Mouse (Mus musculus): ENCODE results near the gene Tbc1d2. TPM values are rescaled to one million over a fixed set of nuclear protein-coding genes. Genes with fewer than 3 reads are reported as not detected.
"Not testable (repeated sequence)": the region's sequence is repeated elsewhere in the genome, so short reads cannot be mapped to it uniquely, and the experiment has no call there.

The Tbc1d2 gene
- polyA plus RNA-seq, 1 experiment: 2.4 TPM

GRCm38 (mm10) chr4:46661433-46661832, 11.4 kb upstream of the Tbc1d2 start:
- H3K27ac ChIP-seq (replicated peaks; ENCODE audit: low read depth, low read length): no peak overlapping the region
- no peaks in the 10 kb centered on the region; the same call in 1 of the 2 replicates for H3K4me1 ChIP-seq (ENCODE audit: control insufficient read depth, insufficient read depth, insufficient read length, low read length)
- H3K4me3 ChIP-seq (ENCODE audit: insufficient read depth, low read depth, low read length): no peak overlapping the region

- Histone ChIP-seq H3K4me1 (ENCODE audit: control insufficient read depth, insufficient read depth, insufficient read length, low read length) (no peaks in the 10 kb centered on the region; the same call in 1 of the 2 replicates), H3K4me3 (ENCODE audit: insufficient read depth, low read depth, low read length) (no peak overlapping the region)
These were observed 8.9 kb upstream of the Tbc1d2 start for GRCm38 (mm10) chr4:46658946-46659345.

DNA sequence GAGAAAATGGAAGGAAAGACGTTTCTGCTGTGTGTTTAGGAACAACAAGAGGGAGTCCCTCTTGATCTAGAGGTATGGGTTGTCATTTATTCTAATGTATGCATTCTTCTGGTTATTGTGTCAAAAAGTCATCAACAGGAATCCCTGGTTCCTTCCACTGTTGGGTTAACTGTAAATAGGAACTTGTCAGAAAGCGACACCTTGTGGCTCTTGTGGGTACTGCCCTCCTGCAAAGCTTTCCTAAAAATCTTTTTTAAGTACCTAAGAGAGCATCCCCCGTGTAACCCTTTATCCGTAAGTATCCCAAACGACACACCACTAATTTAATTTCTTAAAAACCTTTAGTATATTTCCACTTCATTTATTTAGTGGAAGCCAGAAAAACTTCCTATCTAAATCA, 7.1 kb upstream of the Tbc1d2 start:
- no peak overlapping the region for H3K27ac ChIP-seq (replicated peaks; ENCODE audit: low read depth, low read length)
- no peaks in the 10 kb centered on the region for H3K4me1 ChIP-seq (ENCODE audit: control insufficient read depth, insufficient read depth, insufficient read length, low read length)
- H3K4me3 ChIP-seq (ENCODE audit: insufficient read depth, low read depth, low read length): no peak overlapping the region

More at GRCm38 (mm10) chr4:46658946-46659345, 8.9 kb upstream of the Tbc1d2 start:
- no peak overlapping the region for H3K27ac ChIP-seq (replicated peaks; ENCODE audit: low read depth, low read length)

GRCm38 (mm10) chr4:46655956-46656355, 5.9 kb upstream of the Tbc1d2 start:
- Histone ChIP-seq H3K27ac (replicated peaks; ENCODE audit: low read depth, low read length) (no peak overlapping the region), H3K4me1 (ENCODE audit: control insufficient read depth, insufficient read depth, insufficient read length, low read length) (no peaks in the 10 kb centered on the region), H3K4me3 (ENCODE audit: insufficient read depth, low read depth, low read length) (no peak overlapping the region)

DNA sequence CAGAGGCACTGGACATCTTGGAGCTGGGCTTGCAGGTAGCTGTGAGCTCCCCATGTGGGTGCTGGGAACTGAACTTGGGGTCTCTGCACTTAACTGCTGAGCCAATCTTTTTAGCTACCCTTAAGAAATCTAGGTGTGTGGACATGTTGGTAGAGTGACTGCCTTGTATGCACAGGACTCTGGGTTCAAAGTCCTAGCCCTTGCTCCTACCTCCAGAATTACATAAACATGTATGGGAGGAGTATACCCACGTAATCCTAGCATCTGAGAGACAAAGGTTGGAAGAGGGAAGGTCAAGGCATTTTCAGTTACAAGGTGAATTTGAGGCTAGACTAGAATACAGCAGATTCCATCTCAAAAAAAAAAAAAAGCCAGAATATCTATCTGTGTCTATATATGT, 5.3 kb upstream of the Tbc1d2 start:
- H3K27ac ChIP-seq (replicated peaks; ENCODE audit: low read depth, low read length): no peak overlapping the region
- no peaks in the 10 kb centered on the region for H3K4me1 ChIP-seq (ENCODE audit: control insufficient read depth, insufficient read depth, insufficient read length, low read length)

GRCm38 (mm10) chr4:46649161-46649560, 848 bp downstream of the Tbc1d2 start:
- peaks cover 16% of the 10 kb centered on the region; the same call in 1 of the 2 replicates for H3K4me1 ChIP-seq (ENCODE audit: control insufficient read depth, insufficient read depth, insufficient read length, low read length)
- peak overlapping the region; percentile 86 for H3K4me3 ChIP-seq (ENCODE audit: insufficient read depth, low read depth, low read length)
- H3K27ac ChIP-seq (replicated peaks; ENCODE audit: low read depth, low read length): 0 out of 2 replicates have a peak overlapping the region, but pooled peaks have one; percentile 28

More for the DNA sequence above, 5.3 kb upstream of the Tbc1d2 start:
- H3K4me3 ChIP-seq (ENCODE audit: insufficient read depth, low read depth, low read length): no peak overlapping the region

GRCm38 (mm10) chr4:46643676-46644112, 6.3 kb downstream of the Tbc1d2 start:
- H3K4me3 ChIP-seq (ENCODE audit: insufficient read depth, low read depth, low read length): no peak overlapping the region
- peaks cover 40% of the 10 kb centered on the region for H3K4me1 ChIP-seq (ENCODE audit: control insufficient read depth, insufficient read depth, insufficient read length, low read length)
- H3K27ac ChIP-seq (replicated peaks; ENCODE audit: low read depth, low read length): peak overlapping the region; percentile 97

- Histone ChIP-seq H3K4me1 (ENCODE audit: control insufficient read depth, insufficient read depth, insufficient read length, low read length) (peaks cover 35% of the 10 kb centered on the region), H3K27ac (replicated peaks; ENCODE audit: low read depth, low read length) (peak overlapping the region; percentile 98), H3K4me3 (ENCODE audit: insufficient read depth, low read depth, low read length) (no peak overlapping the region)
These were observed 6.9 kb downstream of the Tbc1d2 start for GRCm38 (mm10) chr4:46642924-46643675.

DNA sequence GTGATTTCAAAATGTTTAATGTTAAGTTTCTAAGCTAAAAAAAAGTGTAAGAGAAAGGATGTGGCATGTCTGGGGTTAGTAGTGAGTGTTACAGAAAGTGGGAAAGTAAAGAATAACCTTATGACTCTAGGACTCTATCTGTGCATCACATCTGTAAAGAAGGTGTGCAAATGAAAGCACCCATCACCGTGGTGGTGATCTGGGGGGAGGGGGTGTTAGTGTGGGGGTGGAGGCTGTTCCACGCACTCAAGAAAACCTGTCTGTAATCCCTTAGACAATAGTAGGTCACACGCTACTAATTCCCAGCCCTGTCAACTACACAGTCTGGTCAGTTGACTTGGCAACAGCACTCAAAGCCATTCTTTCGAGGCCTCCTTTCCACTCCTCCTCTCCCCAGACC, 8.7 kb downstream of the Tbc1d2 start:
- Histone ChIP-seq H3K27ac (replicated peaks; ENCODE audit: low read depth, low read length) (peak overlapping the region; percentile 98), H3K4me1 (ENCODE audit: control insufficient read depth, insufficient read depth, insufficient read length, low read length) (peaks cover 31% of the 10 kb centered on the region), H3K4me3 (ENCODE audit: insufficient read depth, low read depth, low read length) (no peak overlapping the region)

DNA sequence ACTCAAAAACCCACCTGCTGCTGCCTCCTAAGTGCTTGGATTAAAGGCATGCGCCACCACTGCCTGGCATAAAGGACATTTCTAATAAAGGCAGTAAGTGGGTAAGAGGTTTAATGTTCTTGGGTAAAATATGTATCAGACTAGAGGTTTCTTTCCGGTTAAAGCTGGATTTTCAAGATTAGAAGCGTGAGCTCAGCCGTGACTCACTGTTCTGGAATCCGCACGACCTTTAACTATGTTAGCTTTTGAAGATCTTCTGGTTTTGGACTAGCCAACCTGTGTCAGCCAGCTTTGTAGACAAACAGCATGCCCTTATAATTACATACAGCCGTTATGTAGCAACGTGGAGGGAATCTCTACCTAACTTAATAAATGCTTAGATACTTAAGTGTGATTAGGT, 10.1 kb downstream of the Tbc1d2 start:
- Histone ChIP-seq H3K4me3 (ENCODE audit: insufficient read depth, low read depth, low read length) (no peak overlapping the region), H3K4me1 (ENCODE audit: control insufficient read depth, insufficient read depth, insufficient read length, low read length) (peaks cover 31% of the 10 kb centered on the region), H3K27ac (replicated peaks; ENCODE audit: low read depth, low read length) (peak overlapping the region; percentile 45)

DNA sequence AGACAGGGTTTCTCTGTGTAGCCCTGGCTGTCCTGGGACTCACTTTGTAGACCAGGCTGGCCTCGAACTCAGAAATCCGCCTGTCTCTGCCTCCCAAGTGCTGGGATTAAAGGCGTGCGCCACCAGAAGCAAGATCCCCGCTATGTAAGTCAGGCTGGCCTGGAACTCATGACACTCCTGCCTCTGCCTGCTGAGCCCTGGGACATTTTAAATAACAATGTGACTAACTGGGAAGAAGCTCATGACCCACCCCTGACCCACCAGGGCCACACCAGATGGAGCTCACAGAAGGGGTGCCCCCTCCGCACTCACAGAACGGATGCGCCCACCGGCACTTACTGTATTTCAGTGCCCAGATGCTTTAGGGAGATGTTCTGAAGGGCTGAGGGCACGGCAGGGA, 12.8 kb downstream of the Tbc1d2 start:
- not testable (repeated sequence) for H3K4me3 ChIP-seq (ENCODE audit: insufficient read depth, low read depth, low read length)
- peaks cover 14% of the 10 kb centered on the region for H3K4me1 ChIP-seq (ENCODE audit: control insufficient read depth, insufficient read depth, insufficient read length, low read length)

GRCm38 (mm10) chr4:46635702-46636430, 14.1 kb downstream of the Tbc1d2 start:
- H3K27ac ChIP-seq (replicated peaks; ENCODE audit: low read depth, low read length): no peak overlapping the region
- H3K4me3 ChIP-seq (ENCODE audit: insufficient read depth, low read depth, low read length): no peak overlapping the region
- H3K4me1 ChIP-seq (ENCODE audit: control insufficient read depth, insufficient read depth, insufficient read length, low read length): peaks cover 11% of the 10 kb centered on the region

More for the DNA sequence above, 12.8 kb downstream of the Tbc1d2 start:
- not testable (repeated sequence) for H3K27ac ChIP-seq (replicated peaks; ENCODE audit: low read depth, low read length)

- Histone ChIP-seq H3K27ac (replicated peaks; ENCODE audit: low read depth, low read length) (no peak overlapping the region), H3K4me1 (ENCODE audit: control insufficient read depth, insufficient read depth, insufficient read length, low read length) (peaks cover 20% of the 10 kb centered on the region), H3K4me3 (ENCODE audit: insufficient read depth, low read depth, low read length) (no peak overlapping the region)
These were observed 15.1 kb downstream of the Tbc1d2 start for GRCm38 (mm10) chr4:46634881-46635280.

GRCm38 (mm10) chr4:46633565-46633964, 16.4 kb downstream of the Tbc1d2 start:
- not testable (repeated sequence) for H3K4me3 ChIP-seq (ENCODE audit: insufficient read depth, low read depth, low read length); H3K27ac ChIP-seq (replicated peaks; ENCODE audit: low read depth, low read length)
- H3K4me1 ChIP-seq (ENCODE audit: control insufficient read depth, insufficient read depth, insufficient read length, low read length): peaks cover 18% of the 10 kb centered on the region

DNA sequence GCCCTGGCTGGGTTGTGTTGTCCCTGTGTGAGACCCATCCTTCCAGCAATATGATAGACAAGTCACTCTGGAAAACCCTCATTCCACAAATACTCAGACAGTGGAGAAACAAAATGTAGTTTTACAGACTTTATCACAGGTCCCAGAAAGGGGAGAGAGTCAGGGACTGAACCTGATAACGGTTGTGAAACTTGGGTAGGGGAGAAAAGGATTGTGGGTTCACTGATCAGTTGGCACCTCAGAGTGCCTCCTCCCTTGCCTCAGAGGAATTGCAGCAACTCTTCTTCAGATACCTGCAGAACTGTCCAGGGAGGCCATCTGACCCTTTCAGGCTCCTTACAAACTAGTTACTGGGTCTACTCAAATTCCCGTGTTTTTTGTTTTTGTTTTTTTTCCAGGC, 17.5 kb downstream of the Tbc1d2 start:
- H3K4me3 ChIP-seq (ENCODE audit: insufficient read depth, low read depth, low read length): no peak overlapping the region

More for the DNA sequence above, 17.5 kb downstream of the Tbc1d2 start:
- H3K4me1 ChIP-seq (ENCODE audit: control insufficient read depth, insufficient read depth, insufficient read length, low read length): peaks cover 20% of the 10 kb centered on the region
- no peak overlapping the region for H3K27ac ChIP-seq (replicated peaks; ENCODE audit: low read depth, low read length)

Data from brown adipose tissue, adult 24 weeks (tissue).